Mouse (Mus musculus) thymus, postnatal 4 days (tissue): ENCODE results near the gene Ndufv1.
"Not testable (repeated sequence)": the region's sequence is repeated elsewhere in the genome, so short reads cannot be mapped to it uniquely, and the experiment has no call there.

Source experiments
- DNase-seq: peaks from one replicate; pipeline ENCODE4 v3.0.0; 2021

Gene Ndufv1

GRCm38 (mm10) chr19:4012432-4013022 is at the start of gene Ndufv1:
Gene Ndufv1 (minus strand): TSS chr19:4012806.
- DNase-seq, result peak; percentile 91

GRCm38 (mm10) chr19:4060899-4061465 is 48.4 kb upstream of the Ndufv1 start:
- DNase-seq, result no peak

- not testable (repeated sequence) for DNase-seq
Observed at GRCm38 (mm10) chr19:4060044-4060898, 47.7 kb upstream of the Ndufv1 start.

- peak; percentile 49 for DNase-seq
Observed at GRCm38 (mm10) chr19:4059069-4059740, 46.6 kb upstream of the Ndufv1 start, which contains the start of gene Gstp3. Gene Gstp3 (minus strand): TSS chr19:4059569.

- no peak for DNase-seq
Observed at GRCm38 (mm10) chr19:4058581-4058980, 46.0 kb upstream of the Ndufv1 start.

GRCm38 (mm10) chr19:4057962-4058361 is 45.4 kb upstream of the Ndufv1 start:
- DNase-seq, result no peak

GRCm38 (mm10) chr19:4057389-4057788 is 44.8 kb upstream of the Ndufv1 start:
- DNase-seq, result no peak

- DNase-seq, result no peak
Observed at GRCm38 (mm10) chr19:4056727-4057126, 44.1 kb upstream of the Ndufv1 start.

GRCm38 (mm10) chr19:4055947-4056693 is 43.5 kb upstream of the Ndufv1 start:
- DNase-seq, result no peak

GRCm38 (mm10) chr19:4055216-4055946 is 42.8 kb upstream of the Ndufv1 start:
- no peak for DNase-seq

- no peak for DNase-seq
Observed at GRCm38 (mm10) chr19:4054613-4055012, 42.0 kb upstream of the Ndufv1 start.

GRCm38 (mm10) chr19:4052516-4053030 is 40.0 kb upstream of the Ndufv1 start:
- no peak for DNase-seq

- DNase-seq, result peak; percentile 93
Observed at GRCm38 (mm10) chr19:4051741-4052515, 39.3 kb upstream of the Ndufv1 start.

GRCm38 (mm10) chr19:4051016-4051415 is 38.4 kb upstream of the Ndufv1 start:
- DNase-seq, result peak; percentile 52

GRCm38 (mm10) chr19:4049069-4049468 is 36.5 kb upstream of the Ndufv1 start:
- DNase-seq, result not testable (repeated sequence)

GRCm38 (mm10) chr19:4047859-4048258 is 35.3 kb upstream of the Ndufv1 start:
- peak; percentile 94 for DNase-seq

GRCm38 (mm10) chr19:4046866-4047254 is 34.3 kb upstream of the Ndufv1 start:
- DNase-seq, result no peak

GRCm38 (mm10) chr19:4045966-4046865 is 33.6 kb upstream of the Ndufv1 start, which contains the start of gene Gstp2:
Gene Gstp2 (minus strand): TSS chr19:4046023.
- DNase-seq, result no peak

GRCm38 (mm10) chr19:4044109-4044508 is 31.5 kb upstream of the Ndufv1 start:
- not testable (repeated sequence) for DNase-seq

GRCm38 (mm10) chr19:4042124-4042523 is 29.5 kb upstream of the Ndufv1 start:
- DNase-seq, result no peak
